ENCODE assay signal across 19 mouse cellular contexts in the genomic region with DNA sequence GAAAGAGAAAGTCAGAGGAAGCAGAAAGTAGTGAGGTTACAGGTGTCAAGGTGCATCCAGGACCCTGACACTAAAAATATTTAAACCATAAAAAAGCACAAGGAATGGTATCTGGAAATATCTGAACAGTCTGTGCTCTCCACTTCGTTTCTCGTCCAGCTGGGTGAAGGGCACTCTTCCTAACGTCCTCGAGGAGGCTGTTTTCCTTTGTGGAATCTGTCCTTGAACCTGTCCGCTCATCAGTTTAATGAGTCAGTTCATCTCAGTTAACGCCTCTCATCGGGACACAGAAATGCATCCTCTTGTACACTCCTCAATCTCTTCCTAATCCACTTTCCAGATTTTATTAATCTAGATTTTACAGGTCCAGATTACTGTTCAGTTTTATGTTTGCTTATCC.
"Had no signal": no experiment of that assay in that cellular context is flagged by ENCODE, and none has a peak within 500 bp of the region (broad histone marks: within the 10 kb centered on the region; RNA-seq: fewer than 3 reads in every experiment).

No protein-coding gene starts in this region.

- H3K9me3 ChIP-seq: liver, embryonic 15.5 days; lung, embryonic 15.5 days; neural tube, embryonic 12.5 days; stomach, embryonic 15.5 days had no signal

- H3K36me3 ChIP-seq: liver, embryonic 15.5 days; lung, embryonic 15.5 days; midbrain, embryonic 12.5 days; neural tube, embryonic 12.5 days; stomach, embryonic 15.5 days had no signal

- ATAC-seq: liver, postnatal 0 days; lung, postnatal 0 days; midbrain, embryonic 16.5 days had no signal

- H3K4me1 ChIP-seq: liver, embryonic 15.5 days; lung, embryonic 15.5 days; megakaryocyte, embryonic 14.5 days; neural tube, embryonic 12.5 days; stomach, embryonic 15.5 days had no signal

- H3K4me2 ChIP-seq: liver, embryonic 15.5 days; lung, embryonic 15.5 days; midbrain, embryonic 12.5 days; neural tube, embryonic 12.5 days; stomach, embryonic 15.5 days had no signal

- H3K27ac ChIP-seq: liver, embryonic 15.5 days; lung, embryonic 15.5 days; macrophage; midbrain, embryonic 12.5 days; neural tube, embryonic 12.5 days; stomach, embryonic 15.5 days; stomach, postnatal 0 days had no signal

- DNase-seq: liver, postnatal 0 days; lung, adult 2 months; lung, postnatal 14 days; lung, postnatal 36 days; midbrain, embryonic 14.5 days; right cerebral cortex, postnatal 14 days; thymus, adult 2 months; thymus, postnatal 25 days; thymus, postnatal 4 days had no signal

- H3K9ac ChIP-seq: liver, embryonic 15.5 days; liver, postnatal 0 days; lung, embryonic 15.5 days; midbrain, embryonic 12.5 days; neural tube, embryonic 12.5 days; stomach, embryonic 15.5 days had no signal

- H3K27me3 ChIP-seq: liver, embryonic 15.5 days; lung, embryonic 15.5 days; midbrain, embryonic 12.5 days; neural tube, embryonic 12.5 days; stomach, embryonic 15.5 days had no signal

- H3K4me3 ChIP-seq: liver, embryonic 15.5 days; lung, embryonic 15.5 days; megakaryocyte, embryonic 14.5 days; midbrain, embryonic 12.5 days; neural tube, embryonic 12.5 days; stomach, embryonic 15.5 days had no signal
